Mouse (Mus musculus) megakaryocyte, embryonic 14.5 days (primary cell): ENCODE data around the gene Pitpnm3.

ENCODE experiments used
- FLI1 ChIP-seq: IDR thresholded peaks from 2 replicates; pipeline ENCODE4 v1.6.1; 2012; ENCODE audit warnings: low read length, inconsistent platforms, mixed read lengths
- GATA1 ChIP-seq: IDR thresholded peaks from 3 replicates; pipeline ENCODE4 v1.6.1; 2012; ENCODE audit warnings: mixed read lengths, low read length, inconsistent platforms, borderline replicate concordance

DNA sequence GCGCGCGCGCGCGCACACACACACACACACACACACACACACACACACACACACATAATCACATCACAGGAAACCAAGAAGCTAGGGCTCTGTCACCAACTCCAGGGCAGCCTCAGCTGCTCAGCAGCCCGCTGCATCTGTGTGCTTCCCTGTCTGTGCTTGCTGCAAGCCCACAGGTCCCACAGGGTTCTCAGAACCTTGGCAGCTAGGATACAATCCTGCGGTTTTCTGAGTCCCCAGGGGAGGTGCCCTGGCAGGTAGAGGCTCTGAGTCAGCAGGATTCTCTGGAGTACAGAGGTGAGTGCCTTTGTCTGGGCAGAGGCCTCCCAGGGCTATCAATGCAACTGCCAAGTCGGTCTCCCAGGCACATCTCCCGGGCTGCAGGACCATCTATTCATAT, 7.3 kb upstream of the Pitpnm3 start:
- no peak for TF ChIP-seq GATA1
- no peak for TF ChIP-seq FLI1
